Mouse (Mus musculus): Measurements from ENCODE around the gene Ccnq. TPM values are rescaled to one million over a fixed set of nuclear protein-coding genes. Genes with fewer than 3 reads are reported as not detected.

Gene Ccnq
- polyA plus RNA-seq, 1 experiment from 2014 or later, result 34.4 TPM

Small RNA genes within 50 kb of the gene (microRNA-seq; reads per million reads assigned to microRNA genes)
- not detected for gene Gm23840

Other genes with a start within 250 kb of the Ccnq start
- not detected in 2 replicates for gene Sebox, start 248.3 kb downstream of the Ccnq start, polyA plus RNA-seq (2014; fragmentation: Nextera tagmentation; extraction: Ambion mirVana)
- 41.2 and 44.4 TPM in 2 replicates for gene Tmem199, start 239.6 kb downstream of the Ccnq start, polyA plus RNA-seq (2014; fragmentation: Nextera tagmentation; extraction: Ambion mirVana)
- gene Poldip2, start 239.5 kb downstream of the Ccnq start, polyA plus RNA-seq (2014; fragmentation: Nextera tagmentation; extraction: Ambion mirVana), result 155 and 161 TPM in 2 replicates
- gene Tnfaip1, start 215.4 kb downstream of the Ccnq start, polyA plus RNA-seq (2014; fragmentation: Nextera tagmentation; extraction: Ambion mirVana), result 77.6 and 77.9 TPM in 2 replicates
- 104 and 112 TPM in 2 replicates for gene Ift20, start 215.4 kb downstream of the Ccnq start, polyA plus RNA-seq (2014; fragmentation: Nextera tagmentation; extraction: Ambion mirVana)
- gene Tmem97, start 201.0 kb downstream of the Ccnq start, polyA plus RNA-seq (2014; fragmentation: Nextera tagmentation; extraction: Ambion mirVana), result 51.7 and 54.7 TPM in 2 replicates
- 14.6 and 14.9 TPM in 2 replicates for gene Nlk, start 54.4 kb downstream of the Ccnq start, polyA plus RNA-seq (2014; fragmentation: Nextera tagmentation; extraction: Ambion mirVana)
- gene Lyrm9, start 74.9 kb upstream of the Ccnq start, polyA plus RNA-seq (2014; fragmentation: Nextera tagmentation; extraction: Ambion mirVana), result 31.0 and 41.2 TPM in 2 replicates
- gene Nos2, start 169.1 kb upstream of the Ccnq start, polyA plus RNA-seq (2014; fragmentation: Nextera tagmentation; extraction: Ambion mirVana), result 1.4 and 1.6 TPM in 2 replicates
- gene Lgals9, start 233.2 kb upstream of the Ccnq start, polyA plus RNA-seq (2014; fragmentation: Nextera tagmentation; extraction: Ambion mirVana), result 63.4 and 65.2 TPM in 2 replicates

All from heart, embryonic 14.5 days (tissue).